Mouse (Mus musculus): ENCODE results near the gene Kbtbd8. TPM values are rescaled to one million over a fixed set of nuclear protein-coding genes. Genes with fewer than 3 reads are reported as not detected.

Kbtbd8 gene
- polyA plus RNA-seq, 1 experiment from 2014 or later: 3.2 TPM

- under 1% methylated on average over 75 of the region's 103 CpGs for WGBS
Observed at GRCm38 (mm10) chr6:95117614-95118541, 838 bp downstream of the Kbtbd8 start.

DNA sequence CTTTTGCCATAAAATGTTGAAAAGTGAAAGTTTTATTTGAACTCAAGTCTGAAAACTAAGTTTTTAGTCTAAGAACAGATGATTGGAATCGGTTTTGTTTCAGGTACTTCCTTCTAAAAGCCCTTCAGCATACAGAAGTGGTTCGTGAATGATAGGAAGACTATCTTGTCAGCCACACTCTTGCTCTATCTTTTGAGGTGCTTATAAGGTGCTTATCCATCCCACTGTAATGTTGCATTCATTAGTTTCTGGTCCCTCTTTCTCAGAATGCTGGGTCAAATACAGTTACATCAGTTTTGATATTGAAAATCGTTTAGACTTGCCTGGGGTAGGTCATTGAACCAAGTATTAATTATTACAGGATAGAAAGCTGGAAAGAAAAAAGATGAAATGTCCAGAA, 2.3 kb downstream of the Kbtbd8 start:
- ATAC-seq (ENCODE audit: insufficient number of reproducible peaks, low FRiP score, low TSS enrichment, low read depth): no peak
- H3K36me3 ChIP-seq: no peaks in the 10 kb centered on the region
- H3K4me3 ChIP-seq: no peak overlapping the region
- no peak overlapping the region for H3K4me2 ChIP-seq
- H3K9me3 ChIP-seq: no peaks in the 10 kb centered on the region
- peaks cover 9% of the 10 kb centered on the region for H3K4me1 ChIP-seq
- no peak overlapping the region for H3K9ac ChIP-seq
- H3K27ac ChIP-seq: no peak overlapping the region
- no peaks in the 10 kb centered on the region for H3K27me3 ChIP-seq
- WGBS: 91% methylated on average over 3 of the region's 3 CpGs

More at GRCm38 (mm10) chr6:95117614-95118541, 838 bp downstream of the Kbtbd8 start:
- no peaks in the 10 kb centered on the region for H3K36me3 ChIP-seq
- peak overlapping the region; percentile 43 for H3K9ac ChIP-seq
- peak overlapping the region; percentile 75 for H3K4me3 ChIP-seq
- H3K9me3 ChIP-seq: no peaks in the 10 kb centered on the region
- peak; percentile 99 for ATAC-seq (ENCODE audit: insufficient number of reproducible peaks, low FRiP score, low TSS enrichment, low read depth)
- no peaks in the 10 kb centered on the region for H3K27me3 ChIP-seq
- H3K4me2 ChIP-seq: peak overlapping the region; percentile 82
- H3K4me1 ChIP-seq: peaks cover 9% of the 10 kb centered on the region
- H3K27ac ChIP-seq: peak overlapping the region; percentile 67

DNA sequence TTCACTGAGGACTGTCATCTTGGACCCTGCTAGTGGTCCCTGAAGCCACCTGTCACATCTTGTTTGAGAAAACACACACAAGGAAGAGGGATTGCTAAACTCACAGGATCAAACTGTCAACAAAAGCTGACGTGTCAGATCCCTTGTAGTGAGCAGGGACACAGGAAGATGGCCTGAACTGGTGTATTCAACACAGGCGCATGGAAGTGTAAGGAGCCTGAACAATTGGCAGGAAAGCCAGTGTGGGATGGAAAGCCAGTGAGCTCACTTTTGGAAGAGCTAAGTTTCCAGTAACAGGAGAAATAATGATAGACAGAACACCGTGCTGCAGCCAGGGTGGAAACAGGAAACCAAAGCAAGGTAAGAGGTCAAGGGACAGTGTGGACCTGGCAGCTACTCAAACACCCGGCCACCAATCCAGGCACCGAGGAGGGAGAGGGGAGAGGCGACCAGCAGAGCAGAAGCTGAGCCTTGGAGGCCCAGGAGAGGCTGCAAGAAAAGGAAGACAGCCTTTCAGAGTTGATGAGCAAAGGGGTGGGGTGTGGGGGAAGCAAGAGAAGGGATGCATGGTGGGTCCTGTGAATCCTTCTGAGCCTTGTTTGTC, 33.0 kb downstream of the Kbtbd8 start:
- Histone ChIP-seq H3K4me3 (no peak overlapping the region), H3K36me3 (no peaks in the 10 kb centered on the region), H3K27me3 (no peaks in the 10 kb centered on the region), H3K9ac (no peak overlapping the region), H3K27ac (no peak overlapping the region), H3K9me3 (no peaks in the 10 kb centered on the region), H3K4me2 (no peak overlapping the region), H3K4me1 (no peaks in the 10 kb centered on the region)
- 47% methylated on average over 6 of the region's 6 CpGs for WGBS
- ATAC-seq (ENCODE audit: insufficient number of reproducible peaks, low FRiP score, low TSS enrichment, low read depth): no peak

- 88% methylated on average over 4 of the region's 4 CpGs for WGBS
Observed at GRCm38 (mm10) chr6:95150885-95151284, 33.8 kb downstream of the Kbtbd8 start.

GRCm38 (mm10) chr6:95151563-95151962, 34.5 kb downstream of the Kbtbd8 start:
- Histone ChIP-seq H3K9ac (no peak overlapping the region), H3K4me2 (no peak overlapping the region), H3K4me1 (no peaks in the 10 kb centered on the region), H3K9me3 (no peaks in the 10 kb centered on the region), H3K27me3 (no peaks in the 10 kb centered on the region), H3K27ac (no peak overlapping the region), H3K36me3 (no peaks in the 10 kb centered on the region), H3K4me3 (no peak overlapping the region)
- no peak for ATAC-seq (ENCODE audit: insufficient number of reproducible peaks, low FRiP score, low TSS enrichment, low read depth)
- WGBS: 75% methylated on average over 2 of the region's 2 CpGs

More at GRCm38 (mm10) chr6:95150885-95151284, 33.8 kb downstream of the Kbtbd8 start:
- Histone ChIP-seq H3K27me3 (no peaks in the 10 kb centered on the region), H3K9me3 (no peaks in the 10 kb centered on the region), H3K4me1 (no peaks in the 10 kb centered on the region), H3K9ac (no peak overlapping the region), H3K27ac (no peak overlapping the region), H3K4me3 (no peak overlapping the region), H3K36me3 (no peaks in the 10 kb centered on the region), H3K4me2 (no peak overlapping the region)
- ATAC-seq (ENCODE audit: insufficient number of reproducible peaks, low FRiP score, low TSS enrichment, low read depth): no peak

- Histone ChIP-seq H3K4me2 (no peak overlapping the region), H3K4me1 (no peaks in the 10 kb centered on the region), H3K27ac (no peak overlapping the region), H3K9me3 (no peaks in the 10 kb centered on the region), H3K27me3 (no peaks in the 10 kb centered on the region), H3K4me3 (no peak overlapping the region), H3K9ac (no peak overlapping the region), H3K36me3 (no peaks in the 10 kb centered on the region)
- ATAC-seq (ENCODE audit: insufficient number of reproducible peaks, low FRiP score, low TSS enrichment, low read depth): no peak
- WGBS: 41% methylated on average over 4 of the region's 4 CpGs
Observed at GRCm38 (mm10) chr6:95163965-95164364, 46.9 kb downstream of the Kbtbd8 start.

GRCm38 (mm10) chr6:95165630-95166029, 48.6 kb downstream of the Kbtbd8 start:
- H3K27me3 ChIP-seq: no peaks in the 10 kb centered on the region
- no peak overlapping the region for H3K9ac ChIP-seq
- H3K4me3 ChIP-seq: no peak overlapping the region
- no peaks in the 10 kb centered on the region for H3K9me3 ChIP-seq
- no peak overlapping the region for H3K27ac ChIP-seq
- H3K4me2 ChIP-seq: no peak overlapping the region
- no peaks in the 10 kb centered on the region for H3K36me3 ChIP-seq
- ATAC-seq (ENCODE audit: insufficient number of reproducible peaks, low FRiP score, low TSS enrichment, low read depth): no peak
- no peaks in the 10 kb centered on the region for H3K4me1 ChIP-seq

DNA sequence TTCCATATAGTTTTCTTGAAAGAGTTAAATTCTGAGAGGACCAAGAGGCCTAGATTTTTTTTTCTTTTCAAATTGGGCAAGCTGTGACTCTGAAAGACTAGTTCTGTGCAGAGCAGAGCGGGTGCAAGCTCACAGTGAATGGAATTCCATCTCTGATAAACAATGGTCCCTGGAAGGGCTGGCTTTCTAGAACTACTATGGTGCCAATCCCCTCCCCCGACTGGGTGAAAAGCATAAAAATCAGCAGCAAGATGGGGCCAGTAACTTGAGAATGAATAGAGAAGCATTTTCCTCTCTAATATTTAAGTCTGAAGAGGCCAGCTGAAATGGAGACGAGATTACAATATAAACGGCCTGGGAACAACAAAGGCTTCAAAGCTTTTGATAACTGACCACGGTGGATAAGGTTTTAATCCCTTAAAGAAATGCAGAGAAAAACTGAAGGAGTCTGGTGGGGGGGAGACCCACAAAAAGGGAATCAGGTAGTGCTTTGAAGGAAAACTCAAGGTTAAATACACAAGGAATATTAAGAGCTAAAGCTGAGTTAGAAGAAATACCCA, 50.7 kb downstream of the Kbtbd8 start:
- Histone ChIP-seq H3K27me3 (no peaks in the 10 kb centered on the region), H3K27ac (no peak overlapping the region), H3K4me2 (no peak overlapping the region), H3K36me3 (no peaks in the 10 kb centered on the region), H3K9ac (no peak overlapping the region), H3K9me3 (no peaks in the 10 kb centered on the region), H3K4me1 (no peaks in the 10 kb centered on the region), H3K4me3 (no peak overlapping the region)
- ATAC-seq (ENCODE audit: insufficient number of reproducible peaks, low FRiP score, low TSS enrichment, low read depth): no peak
- 44% methylated on average over 5 of the region's 5 CpGs for WGBS

DNA sequence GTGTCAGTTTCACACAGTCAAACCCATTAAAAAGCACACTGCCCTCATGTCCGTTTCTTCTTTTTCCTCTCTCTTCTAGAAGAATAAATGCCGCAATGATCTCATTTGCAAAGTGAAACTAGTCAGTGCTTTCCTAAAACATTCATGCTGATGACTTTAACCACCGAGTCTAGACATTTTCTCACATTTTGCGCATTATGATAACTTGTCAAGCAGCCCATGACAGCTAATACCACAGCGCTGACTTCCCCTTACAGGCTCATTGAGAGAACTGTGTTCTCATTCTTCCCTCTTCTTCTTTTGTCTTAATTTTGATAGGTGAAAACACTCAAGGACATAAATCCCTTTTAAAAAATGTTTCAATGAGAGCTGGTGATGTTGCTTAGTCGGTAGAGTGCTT, 52.4 kb downstream of the Kbtbd8 start:
- H3K4me3 ChIP-seq: no peak overlapping the region
- no peaks in the 10 kb centered on the region for H3K36me3 ChIP-seq
- 75% methylated on average over 6 of the region's 6 CpGs for WGBS
- H3K27me3 ChIP-seq: no peaks in the 10 kb centered on the region
- H3K9ac ChIP-seq: no peak overlapping the region
- H3K4me1 ChIP-seq: no peaks in the 10 kb centered on the region
- no peak overlapping the region for H3K27ac ChIP-seq
- ATAC-seq (ENCODE audit: insufficient number of reproducible peaks, low FRiP score, low TSS enrichment, low read depth): no peak
- no peak overlapping the region for H3K4me2 ChIP-seq
- no peaks in the 10 kb centered on the region for H3K9me3 ChIP-seq

DNA sequence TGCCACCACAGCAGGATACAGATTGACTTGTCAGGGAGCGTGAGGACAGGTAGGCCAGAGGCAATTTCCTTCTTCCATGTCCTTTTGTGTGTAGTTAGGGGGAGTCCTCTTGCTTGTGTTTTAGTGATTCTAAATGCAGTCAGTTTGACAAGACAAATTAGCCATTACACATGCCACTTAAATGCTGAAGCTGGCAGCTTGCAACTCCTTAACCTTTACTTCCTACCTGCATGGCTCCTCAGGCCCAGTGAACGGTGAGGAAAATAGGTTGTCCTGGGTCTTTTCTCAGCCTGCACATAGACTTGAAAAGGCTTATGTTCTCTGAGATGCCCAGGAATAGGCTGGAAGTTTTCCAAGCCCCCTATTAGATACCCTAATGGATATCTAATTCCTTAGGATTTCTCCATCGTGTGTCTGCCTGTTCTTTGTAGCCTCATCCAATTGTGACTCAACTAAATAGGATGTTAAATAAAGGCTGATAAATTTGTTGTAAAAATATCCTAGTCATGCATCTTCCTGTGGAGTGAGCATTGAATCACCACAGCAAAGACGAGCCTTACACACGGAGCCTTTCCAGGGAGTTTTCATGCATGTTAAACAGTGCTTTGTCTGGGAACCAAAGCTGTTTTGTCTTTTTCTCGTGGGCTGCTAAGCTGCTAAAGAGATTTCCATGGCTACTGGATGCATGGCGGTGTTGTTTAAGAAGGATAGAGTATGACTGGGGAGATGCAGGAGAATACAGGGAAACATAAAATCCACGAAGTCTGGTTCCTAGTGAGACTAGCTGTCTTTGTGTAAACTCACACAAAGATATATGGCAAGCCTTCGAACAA, 57.5 kb downstream of the Kbtbd8 start:
- H3K9ac ChIP-seq: no peak overlapping the region
- no peaks in the 10 kb centered on the region for H3K4me1 ChIP-seq
- H3K27ac ChIP-seq: no peak overlapping the region
- no peaks in the 10 kb centered on the region for H3K36me3 ChIP-seq
- H3K4me3 ChIP-seq: no peak overlapping the region
- H3K4me2 ChIP-seq: no peak overlapping the region
- no peak for ATAC-seq (ENCODE audit: insufficient number of reproducible peaks, low FRiP score, low TSS enrichment, low read depth)
- WGBS: 73% methylated on average over 9 of the region's 9 CpGs
- no peaks in the 10 kb centered on the region for H3K27me3 ChIP-seq
- H3K9me3 ChIP-seq: no peaks in the 10 kb centered on the region
